Mouse (Mus musculus): Measurements from ENCODE around the gene Wfdc15a.
"Not testable (repeated sequence)": the region's sequence is repeated elsewhere in the genome, so short reads cannot be mapped to it uniquely, and the experiment has no call there.

Gene Wfdc15a

GRCm38 (mm10) chr2:164199626-164200327 is at the start of gene Wfdc15a:
Gene Wfdc15a (minus strand): TSS chr2:164200130.
- DNase-seq (ENCODE audit: low spot score), result no peak

GRCm38 (mm10) chr2:164238366-164238765 is 38.4 kb upstream of the Wfdc15a start, which contains the start of gene Svs2:
Gene Svs2 (minus strand): TSS chr2:164238466.
- DNase-seq (ENCODE audit: low spot score), result no peak

GRCm38 (mm10) chr2:164232671-164233070 is 32.7 kb upstream of the Wfdc15a start:
- DNase-seq (ENCODE audit: low spot score), result no peak

GRCm38 (mm10) chr2:164228361-164229070 is 28.6 kb upstream of the Wfdc15a start:
- DNase-seq (ENCODE audit: low spot score), result no peak

- no peak for DNase-seq (ENCODE audit: low spot score)
Observed at GRCm38 (mm10) chr2:164221522-164221921, 21.6 kb upstream of the Wfdc15a start, which contains the start of gene Wfdc15b. Gene Wfdc15b (minus strand): TSS chr2:164221660.

- no peak for DNase-seq (ENCODE audit: low spot score)
Observed at GRCm38 (mm10) chr2:164219295-164219694, 19.4 kb upstream of the Wfdc15a start.

- no peak for DNase-seq (ENCODE audit: low spot score)
Observed at GRCm38 (mm10) chr2:164212711-164213110, 12.8 kb upstream of the Wfdc15a start.

- DNase-seq (ENCODE audit: low spot score), result no peak
Observed at GRCm38 (mm10) chr2:164210892-164211291, 11.0 kb upstream of the Wfdc15a start.

GRCm38 (mm10) chr2:164206676-164207075 is 6.7 kb upstream of the Wfdc15a start:
- DNase-seq (ENCODE audit: low spot score), result no peak

GRCm38 (mm10) chr2:164206011-164206410 is 6.1 kb upstream of the Wfdc15a start:
- DNase-seq (ENCODE audit: low spot score), result not testable (repeated sequence)

GRCm38 (mm10) chr2:164196700-164196990 is 3.3 kb downstream of the Wfdc15a start:
- DNase-seq (ENCODE audit: low spot score), result no peak

- no peak for DNase-seq (ENCODE audit: low spot score)
Observed at GRCm38 (mm10) chr2:164195971-164196699, 3.8 kb downstream of the Wfdc15a start.

- DNase-seq (ENCODE audit: low spot score), result no peak
Observed at GRCm38 (mm10) chr2:164194959-164195630, 4.8 kb downstream of the Wfdc15a start.

- DNase-seq (ENCODE audit: low spot score), result no peak
Observed at GRCm38 (mm10) chr2:164192279-164192678, 7.7 kb downstream of the Wfdc15a start.

GRCm38 (mm10) chr2:164190576-164190975 is 9.4 kb downstream of the Wfdc15a start, which contains the start of gene Wfdc12:
Gene Wfdc12 (minus strand): TSS chr2:164190608.
- DNase-seq (ENCODE audit: low spot score), result no peak

- DNase-seq (ENCODE audit: low spot score), result no peak
Observed at GRCm38 (mm10) chr2:164188722-164189121, 11.2 kb downstream of the Wfdc15a start.

GRCm38 (mm10) chr2:164184145-164184719 is 15.7 kb downstream of the Wfdc15a start:
- no peak for DNase-seq (ENCODE audit: low spot score)

- DNase-seq (ENCODE audit: low spot score), result no peak
Observed at GRCm38 (mm10) chr2:164183340-164183739, 16.6 kb downstream of the Wfdc15a start.

- DNase-seq (ENCODE audit: low spot score), result no peak
Observed at GRCm38 (mm10) chr2:164182692-164183255, 17.2 kb downstream of the Wfdc15a start, which contains the start of gene Wfdc5. Gene Wfdc5 (minus strand): TSS chr2:164182742.

GRCm38 (mm10) chr2:164180770-164181169 is 19.2 kb downstream of the Wfdc15a start:
- no peak for DNase-seq (ENCODE audit: low spot score)

GRCm38 (mm10) chr2:164180124-164180523 is 19.8 kb downstream of the Wfdc15a start:
- DNase-seq (ENCODE audit: low spot score), result no peak
